Mouse (Mus musculus) stomach, postnatal 0 days (tissue): ENCODE measurements around the gene Hmgcr.

Experiments
- CTCF ChIP-seq: IDR thresholded peaks from 2 replicates; pipeline ENCODE4 v1.5.1; 2016; ENCODE audit warnings: antibody characterized with exemption, low read depth, mild to moderate bottlenecking, moderate library complexity
- EP300 ChIP-seq: optimal IDR thresholded peaks from 2 replicates; pipeline ENCODE3; 2016; ENCODE audit warnings: antibody characterized with exemption

DNA sequence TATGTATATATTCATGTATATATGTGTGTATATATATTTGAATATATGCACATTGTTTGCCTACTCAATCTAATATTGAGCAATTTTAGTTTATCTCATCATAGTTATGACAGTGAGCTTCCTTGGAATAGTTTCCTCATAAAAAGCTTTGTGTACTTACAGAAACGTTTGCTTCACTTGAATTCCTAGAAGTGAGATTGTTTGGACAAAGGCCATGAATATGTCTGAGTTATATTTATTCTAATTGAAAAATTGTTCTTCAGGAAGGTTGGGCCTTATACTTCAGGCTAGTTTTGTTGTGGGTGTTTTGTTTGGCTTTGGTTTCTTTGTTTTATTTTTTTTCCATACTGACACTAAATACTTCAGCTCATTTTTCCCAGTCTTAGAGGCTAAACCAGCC is 49.8 kb downstream of the Hmgcr start:
- TF ChIP-seq CTCF, result no peak
- TF ChIP-seq EP300, result no peak
